Mouse (Mus musculus): ENCODE measurements around the gene Mon2.

DNA sequence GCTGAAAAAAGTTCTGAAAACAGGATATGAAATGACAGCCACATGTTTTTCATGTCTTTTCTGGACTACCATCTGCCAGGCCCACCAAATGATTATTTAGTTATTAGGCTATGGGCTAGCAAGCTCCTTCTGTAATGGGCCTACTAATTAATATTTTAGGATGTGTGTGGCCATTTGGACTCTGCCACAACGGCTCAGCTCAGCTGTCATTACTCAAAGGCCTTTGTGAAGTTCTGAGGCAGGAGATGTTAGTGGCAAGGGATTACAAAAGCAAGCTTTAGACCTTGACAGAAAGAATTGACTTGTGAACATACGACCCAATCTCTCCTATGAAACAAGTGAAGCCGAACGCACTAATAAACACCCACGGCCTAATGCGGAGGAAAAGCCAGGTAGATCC lies 125.3 kb downstream of the Mon2 start:
- no peak for TF ChIP-seq CTCF (IDR thresholded peaks at IDR 0.05; ENCODE audit: low read depth, low read length)
- no peak for TF ChIP-seq POLR2A (IDR thresholded peaks at IDR 0.05; ENCODE audit: borderline replicate concordance, low read depth, low read length)

Measured in bone marrow macrophage, adult 2 months (primary cell).